Mouse (Mus musculus) heart, adult 2 months (tissue): ENCODE data around the gene Crybg3.

ENCODE experiments used
- CTCF ChIP-seq: fragments of 200-600 bp; IDR thresholded peaks from 2 replicates; pipeline ENCODE4 v1.8.1; 2022; ENCODE audit warnings: antibody characterized with exemption, mild to moderate bottlenecking, moderate library complexity
- EP300 ChIP-seq: fragments of 200-500 bp; IDR thresholded peaks from 2 replicates; pipeline ENCODE4 v1.6.1; 2011; ENCODE audit warnings: low read depth, low read length, control low read depth; ENCODE audit not compliant: insufficient read depth
- POLR2A ChIP-seq: fragments of 200-500 bp; IDR thresholded peaks from 2 replicates; pipeline ENCODE4 v1.6.1; 2011; ENCODE audit warnings: mild to moderate bottlenecking, low read depth, low read length, control low read depth; ENCODE audit not compliant: insufficient read depth

GRCm38 (mm10) chr16:59474788-59475187, 126.0 kb downstream of the Crybg3 start:
- TF ChIP-seq CTCF (peak; percentile 94; the same call in 1 of the 2 replicates), POLR2A (no peak), EP300 (no peak)
